Mouse (Mus musculus): ENCODE measurements around the gene Serpina12. TPM values are rescaled to one million over a fixed set of nuclear protein-coding genes. Genes with fewer than 3 reads are reported as not detected.

The Serpina12 gene
- polyA plus RNA-seq, 1 experiment from 2014 or later, result not detected

Other genes starting within 250 kb of the Serpina12 start
- gene Serpina1b, start 214.1 kb downstream of the Serpina12 start, polyA plus RNA-seq (2016; fragmentation: Nextera tagmentation; extraction: Ambion mirVana), result not detected in 2 replicates
- gene Serpina1a, start 180.9 kb downstream of the Serpina12 start, polyA plus RNA-seq (2016; fragmentation: Nextera tagmentation; extraction: Ambion mirVana), result not detected in 2 replicates
- not detected in 2 replicates for gene Serpina1c, start 139.6 kb downstream of the Serpina12 start, polyA plus RNA-seq (2016; fragmentation: Nextera tagmentation; extraction: Ambion mirVana)
- not detected in 2 replicates for gene Serpina1e, start 85.5 kb downstream of the Serpina12 start, polyA plus RNA-seq (2016; fragmentation: Nextera tagmentation; extraction: Ambion mirVana)
- gene Serpina11, start 54.5 kb downstream of the Serpina12 start, polyA plus RNA-seq (2016; fragmentation: Nextera tagmentation; extraction: Ambion mirVana), result not detected in 2 replicates
- gene Serpina9, start 30.7 kb downstream of the Serpina12 start, polyA plus RNA-seq (2016; fragmentation: Nextera tagmentation; extraction: Ambion mirVana), result not detected in 2 replicates
- not detected in 2 replicates for gene Serpina5, start 56.7 kb upstream of the Serpina12 start, polyA plus RNA-seq (2016; fragmentation: Nextera tagmentation; extraction: Ambion mirVana)
- not detected in 2 replicates for gene Serpina3a, start 68.3 kb upstream of the Serpina12 start, polyA plus RNA-seq (2016; fragmentation: Nextera tagmentation; extraction: Ambion mirVana)
- not detected in 2 replicates for gene Serpina3b, start 83.6 kb upstream of the Serpina12 start, polyA plus RNA-seq (2016; fragmentation: Nextera tagmentation; extraction: Ambion mirVana)
- not detected in 2 replicates for gene Serpina3c, start 109.4 kb upstream of the Serpina12 start, polyA plus RNA-seq (2016; fragmentation: Nextera tagmentation; extraction: Ambion mirVana)
- 0.11 and 0.14 TPM in 2 replicates for gene Serpina3f, start 170.1 kb upstream of the Serpina12 start, polyA plus RNA-seq (2016; fragmentation: Nextera tagmentation; extraction: Ambion mirVana)
- gene Serpina3g, start 191.8 kb upstream of the Serpina12 start, polyA plus RNA-seq (2016; fragmentation: Nextera tagmentation; extraction: Ambion mirVana), result 0.08 and 0.24 TPM in 2 replicates
- 0.23 and 0.24 TPM in 2 replicates for gene Serpina3i, start 218.7 kb upstream of the Serpina12 start, polyA plus RNA-seq (2016; fragmentation: Nextera tagmentation; extraction: Ambion mirVana)